Mouse (Mus musculus): ENCODE data around the gene S100a2.

The S100a2 gene

DNA sequence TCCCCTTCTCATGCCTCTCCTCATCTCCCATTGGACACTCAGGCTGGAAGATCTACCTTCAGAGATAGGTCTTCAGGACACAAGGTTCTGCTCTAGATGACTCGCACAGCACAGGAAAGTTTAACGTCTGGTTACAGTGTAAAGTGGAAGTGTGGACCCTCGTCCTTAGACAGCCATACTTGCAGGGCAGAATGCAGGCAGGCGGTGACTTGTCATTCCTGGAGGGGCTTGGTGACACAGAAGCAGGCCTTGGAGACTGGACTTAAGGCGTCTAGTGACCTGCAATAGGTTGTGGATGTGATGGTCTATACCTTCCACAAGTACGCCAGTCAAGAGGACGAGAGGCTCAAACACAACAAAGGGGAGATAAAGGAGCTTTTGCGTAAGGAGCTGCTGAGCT, at the start of gene S100a2:
TSS of gene S100a2 (plus strand) at position 301 of the 400 bp plus-strand sequence.
- DNase-seq (ENCODE audit: low spot score in 2 of 2), result no peak

DNA sequence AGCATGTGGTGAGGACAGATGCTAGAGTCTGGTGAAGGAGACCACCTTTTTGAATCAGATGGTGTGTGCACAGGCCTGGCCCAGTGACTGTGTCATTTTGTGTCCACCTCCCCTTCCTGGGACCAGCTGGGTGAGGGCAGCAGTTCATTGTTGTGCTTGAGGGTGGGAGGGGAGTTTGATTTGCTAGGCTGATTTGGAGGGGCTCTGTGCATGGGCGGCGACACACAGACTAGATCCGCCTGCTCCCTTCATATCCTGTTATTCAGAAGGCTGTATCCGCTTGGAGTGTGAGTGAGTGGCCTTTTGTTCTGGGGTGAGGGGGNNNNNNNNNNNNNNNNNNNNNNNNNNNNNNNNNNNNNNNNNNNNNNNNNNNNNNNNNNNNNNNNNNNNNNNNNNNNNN, 49.1 kb upstream of the S100a2 start:
- peak; percentile 22 to 47 for DNase-seq (ENCODE audit: low spot score in 2 of 2)

DNA sequence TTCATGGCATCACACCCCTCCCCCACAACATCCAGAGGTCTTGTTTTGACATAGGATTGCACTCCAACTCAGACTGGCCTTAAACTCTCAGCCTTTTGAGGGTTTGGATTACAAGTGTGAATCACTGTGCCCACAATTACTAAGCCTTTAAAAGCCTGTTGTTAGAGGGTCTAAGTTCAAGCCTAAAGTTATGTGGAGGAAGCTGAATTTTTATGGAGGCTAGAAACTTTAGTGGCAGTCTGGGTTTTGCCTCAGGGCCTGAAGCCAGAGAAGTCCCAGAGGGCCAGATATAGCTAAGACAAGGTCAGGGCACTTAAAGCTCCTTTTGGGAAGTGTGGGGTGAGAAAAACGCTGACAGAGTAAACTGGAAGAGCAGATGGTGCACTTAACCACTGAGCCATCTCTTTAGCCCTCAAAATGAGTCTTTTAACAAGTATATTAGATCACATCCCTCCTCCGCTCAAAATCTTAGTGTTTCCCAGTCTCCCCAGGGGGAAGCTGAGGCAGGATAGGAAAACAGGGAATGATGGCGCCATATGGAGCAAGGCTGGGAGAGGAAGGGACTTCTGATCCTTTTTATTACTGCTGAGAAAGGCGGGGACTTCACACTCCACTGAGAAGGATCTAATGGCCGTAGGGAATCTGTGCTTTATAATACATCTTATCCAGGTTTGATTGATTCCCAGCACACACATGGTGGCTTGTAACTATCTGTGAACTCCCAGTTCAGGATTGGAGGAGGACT, 40.2 kb upstream of the S100a2 start:
- no peak for DNase-seq (ENCODE audit: low spot score in 2 of 2)

DNA sequence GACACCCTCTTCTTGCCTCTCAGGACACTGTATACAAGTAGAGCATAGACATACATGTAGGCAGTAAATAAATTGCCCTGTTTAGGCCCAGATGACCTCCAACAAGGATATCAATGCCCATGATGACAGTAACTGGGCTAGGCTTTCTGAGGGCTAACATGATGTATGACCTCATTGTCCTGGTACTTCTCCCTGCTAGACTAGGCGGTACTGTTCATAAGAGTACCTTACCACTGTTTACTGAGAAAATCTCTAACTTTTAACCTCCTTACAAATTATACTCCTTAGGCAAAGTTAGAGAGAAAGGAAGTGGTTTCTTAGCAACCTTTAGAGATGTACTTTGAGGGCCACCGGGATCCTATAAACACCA, 39.6 kb upstream of the S100a2 start:
- no peak for DNase-seq (ENCODE audit: low spot score in 2 of 2)

DNA sequence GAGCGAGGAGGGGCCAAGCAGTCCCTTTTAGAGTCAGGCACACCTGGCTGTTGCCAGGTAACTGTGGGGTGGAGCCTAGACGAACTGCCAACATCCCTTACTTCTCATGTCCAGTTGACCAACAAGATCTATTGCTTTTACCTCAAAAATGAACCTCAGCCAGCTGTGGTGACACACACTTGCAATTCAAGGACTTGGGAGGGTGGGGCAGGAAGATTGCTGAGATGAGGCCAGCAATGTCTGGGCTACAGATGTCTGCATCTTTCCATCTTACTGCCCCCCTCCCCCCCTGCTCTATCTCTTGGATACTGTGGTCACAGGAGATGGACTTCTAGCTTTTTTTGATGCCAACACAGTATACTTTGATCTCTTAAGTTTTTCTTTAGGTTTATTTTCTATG, 37.8 kb upstream of the S100a2 start:
- no peak for DNase-seq (ENCODE audit: low spot score in 2 of 2)

DNA sequence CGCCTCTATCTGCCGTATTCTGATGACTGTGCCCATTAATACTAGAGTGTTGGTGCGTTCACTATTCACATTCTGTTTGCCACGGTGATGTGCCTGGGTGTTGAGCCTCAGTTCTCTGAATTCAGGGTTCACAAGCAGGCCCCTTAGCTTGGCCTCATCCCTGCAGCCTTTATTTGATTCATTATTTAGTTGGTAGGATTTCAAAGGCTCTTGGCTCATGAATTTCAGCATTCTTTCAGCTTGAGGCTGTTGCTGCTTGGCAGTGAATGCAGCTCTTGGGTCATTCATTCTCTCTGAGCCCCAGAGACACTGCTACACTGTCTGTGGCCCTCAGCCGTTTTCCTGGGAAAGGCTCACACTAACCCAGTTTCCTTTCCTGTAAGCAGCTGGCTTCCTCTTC, 34.1 kb upstream of the S100a2 start:
- DNase-seq (ENCODE audit: low spot score in 2 of 2), result peak; percentile 48 to 56

DNA sequence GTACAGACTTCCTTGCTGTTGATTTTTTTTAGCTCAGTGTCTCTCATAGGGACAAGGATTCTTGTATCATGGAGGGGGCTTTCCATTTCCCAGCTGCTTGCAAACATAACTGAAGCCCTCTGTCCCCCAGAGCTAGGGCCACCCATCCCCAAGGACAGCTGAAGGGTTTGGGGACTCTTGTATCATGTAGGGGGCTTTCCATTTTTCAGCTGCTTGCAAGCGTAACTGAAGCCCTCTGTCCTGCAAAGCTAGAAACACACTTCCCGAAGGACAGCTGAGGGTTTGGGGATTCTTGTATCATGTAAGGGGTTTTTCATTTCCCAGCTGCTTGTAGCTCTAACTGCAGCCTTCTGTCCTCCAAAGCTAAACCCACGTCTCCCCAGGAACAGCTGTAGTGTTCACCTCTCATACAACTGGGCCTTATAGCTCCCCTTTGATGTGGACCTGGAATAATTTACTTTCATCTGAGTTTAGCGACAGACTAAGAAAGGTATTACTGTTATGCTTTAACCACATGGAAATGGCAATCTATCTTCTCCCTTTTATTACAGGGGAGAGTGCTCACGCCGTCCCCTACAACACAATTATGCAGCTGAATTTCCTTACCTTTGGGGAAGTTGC, 29.9 kb upstream of the S100a2 start, which contains the start of gene S100a3:
TSS of gene S100a3 (plus strand) at position 571 of the 621 bp plus-strand sequence.
- no peak for DNase-seq (ENCODE audit: low spot score in 2 of 2)

DNA sequence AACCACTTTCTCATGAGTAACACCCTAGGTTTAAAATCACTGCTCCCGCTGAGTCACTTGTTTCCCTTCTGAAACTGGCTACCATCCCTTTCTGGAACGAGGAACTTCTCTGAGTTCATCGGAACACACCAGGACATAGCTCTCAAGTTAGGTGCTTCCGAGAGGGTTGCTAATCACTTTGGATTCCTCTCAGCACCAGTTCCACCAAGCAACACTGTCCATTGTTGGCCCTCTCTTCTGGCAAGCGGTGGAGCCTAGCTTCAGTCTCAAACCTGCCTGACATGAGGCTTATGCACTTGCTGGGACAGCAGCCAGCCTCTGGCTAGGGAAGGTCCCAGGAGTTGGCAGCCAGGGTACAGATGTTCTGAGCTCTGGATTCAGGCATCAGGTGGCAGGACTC, 15.4 kb upstream of the S100a2 start:
- DNase-seq (ENCODE audit: low spot score in 2 of 2), result no peak

DNA sequence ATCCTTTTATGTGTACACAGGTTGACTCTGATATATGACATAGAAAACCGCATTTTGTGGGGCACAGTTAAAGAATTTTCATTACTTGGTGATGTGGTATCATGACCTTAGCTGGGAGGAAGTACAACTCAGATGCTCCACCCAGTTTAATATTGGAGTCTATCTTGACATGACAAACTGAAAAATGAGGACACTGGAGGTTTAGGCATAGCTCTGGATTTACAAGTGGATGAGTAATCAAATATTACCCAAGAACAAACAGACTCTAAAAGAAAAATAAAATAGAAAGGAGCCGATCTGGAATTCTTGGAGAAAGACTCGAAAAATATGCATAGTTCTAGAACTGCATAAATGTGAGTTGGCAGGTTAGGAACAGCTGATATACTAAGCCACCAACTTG, 14.7 kb upstream of the S100a2 start:
- DNase-seq (ENCODE audit: low spot score in 2 of 2), result no peak

DNA sequence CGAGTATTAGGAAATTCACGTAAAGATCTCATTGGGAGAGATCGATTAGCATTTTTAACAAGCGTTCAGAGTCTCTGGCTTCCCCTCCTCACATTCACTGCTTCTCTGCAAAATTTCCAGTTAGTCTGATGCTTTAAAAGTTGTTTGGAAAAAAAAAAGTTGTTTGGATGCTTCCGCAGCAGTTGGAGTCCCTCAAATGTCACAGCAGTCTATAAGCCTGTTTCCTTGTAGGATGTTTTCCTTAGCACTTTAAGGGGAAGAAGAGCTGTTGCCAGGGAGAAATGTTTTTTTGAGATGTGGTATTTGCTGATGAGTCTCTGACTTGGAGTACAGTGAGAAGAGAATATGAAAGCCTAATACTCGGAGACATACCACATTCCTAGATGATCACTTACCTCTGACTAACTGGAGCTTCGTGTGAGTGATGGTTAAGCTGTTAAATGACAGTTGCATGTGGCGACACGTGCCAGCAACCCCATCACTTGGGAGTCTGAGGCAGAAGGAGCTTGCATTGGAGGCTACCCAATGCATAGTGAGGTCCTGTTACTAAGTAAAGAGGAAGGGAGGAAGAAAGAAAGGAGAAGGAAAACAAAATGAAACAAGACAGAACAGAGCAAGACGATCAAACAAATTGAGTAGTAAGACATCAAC, 13.6 kb upstream of the S100a2 start:
- no peak for DNase-seq (ENCODE audit: low spot score in 2 of 2)

DNA sequence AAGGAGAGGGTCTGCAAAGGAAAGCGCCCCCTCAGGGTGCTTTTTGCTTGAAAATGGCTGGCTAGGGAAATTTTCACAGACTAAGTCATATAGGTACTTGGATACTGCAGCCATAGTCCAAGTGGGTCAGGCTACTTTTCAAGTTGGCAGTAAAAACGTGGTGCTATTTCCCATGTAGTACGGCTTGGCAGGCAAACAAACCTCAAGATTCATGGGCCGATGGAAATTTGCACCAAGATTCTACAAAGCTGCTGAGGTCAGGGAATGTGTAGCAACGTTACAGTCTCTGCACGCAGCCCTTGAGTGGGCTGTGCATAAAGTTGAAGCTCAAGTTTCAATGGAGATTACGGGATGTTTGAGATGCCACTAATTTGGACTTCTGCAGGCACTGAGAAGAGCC, 10.6 kb upstream of the S100a2 start:
- no peak for DNase-seq (ENCODE audit: low spot score in 2 of 2)

DNA sequence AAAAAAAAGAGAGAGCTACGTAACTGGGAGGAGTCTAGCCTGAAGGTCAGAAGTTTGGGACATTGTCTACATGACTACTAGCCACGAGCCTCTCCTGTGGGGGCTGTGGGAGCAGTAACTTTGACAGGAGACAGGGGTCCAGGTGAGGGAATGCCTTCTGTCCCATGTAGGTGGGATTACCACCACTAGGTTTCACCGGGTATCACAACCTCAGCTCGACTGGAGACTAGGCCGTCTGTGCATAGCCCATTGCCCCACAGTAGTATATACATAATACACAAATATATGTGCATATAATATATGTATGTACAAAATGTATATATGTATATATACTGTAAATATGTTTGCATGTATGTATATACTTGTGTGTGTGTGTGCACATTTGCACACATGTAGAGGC, 8.9 kb upstream of the S100a2 start:
- DNase-seq (ENCODE audit: low spot score in 2 of 2), result no peak

DNA sequence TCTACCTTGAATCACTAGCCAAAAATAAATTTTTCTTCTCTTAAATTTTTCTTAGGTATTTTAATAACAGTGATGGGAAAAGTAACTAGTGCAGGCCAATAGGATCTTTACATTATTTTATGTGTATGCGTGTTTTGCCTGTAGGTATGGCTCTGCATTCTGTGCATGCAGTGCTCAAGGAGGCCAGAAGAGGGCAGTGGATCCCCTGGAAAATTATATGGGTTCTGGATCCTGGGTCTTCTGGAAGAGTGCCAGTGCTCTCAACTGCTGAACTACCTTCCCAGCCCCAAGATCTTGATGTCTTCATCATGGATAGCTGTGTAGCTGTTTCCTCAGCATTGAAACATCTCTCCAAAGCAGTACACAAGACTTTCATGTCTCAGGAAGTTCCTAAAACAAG, 7.9 kb upstream of the S100a2 start:
- DNase-seq (ENCODE audit: low spot score in 2 of 2), result no peak

DNA sequence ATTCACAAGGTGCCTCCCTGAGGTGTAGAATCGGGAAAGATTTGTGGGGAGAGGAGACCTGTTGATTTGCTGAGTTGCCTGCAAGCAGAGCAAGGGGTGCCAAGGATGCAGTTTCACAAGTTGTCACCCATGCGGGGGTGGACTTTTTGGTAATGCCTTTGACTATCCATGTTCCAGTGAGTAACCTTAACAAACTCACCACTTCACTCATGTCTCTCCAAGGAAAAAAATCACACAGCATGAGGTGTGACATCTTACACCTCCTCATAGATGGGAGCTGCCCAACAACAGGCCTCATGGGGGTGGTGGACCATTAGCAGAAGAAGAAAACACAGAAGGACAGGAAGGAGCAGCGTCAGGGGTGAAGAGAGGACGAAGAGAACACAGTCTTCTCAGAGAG, 7.5 kb upstream of the S100a2 start:
- no peak for DNase-seq (ENCODE audit: low spot score in 2 of 2)

DNA sequence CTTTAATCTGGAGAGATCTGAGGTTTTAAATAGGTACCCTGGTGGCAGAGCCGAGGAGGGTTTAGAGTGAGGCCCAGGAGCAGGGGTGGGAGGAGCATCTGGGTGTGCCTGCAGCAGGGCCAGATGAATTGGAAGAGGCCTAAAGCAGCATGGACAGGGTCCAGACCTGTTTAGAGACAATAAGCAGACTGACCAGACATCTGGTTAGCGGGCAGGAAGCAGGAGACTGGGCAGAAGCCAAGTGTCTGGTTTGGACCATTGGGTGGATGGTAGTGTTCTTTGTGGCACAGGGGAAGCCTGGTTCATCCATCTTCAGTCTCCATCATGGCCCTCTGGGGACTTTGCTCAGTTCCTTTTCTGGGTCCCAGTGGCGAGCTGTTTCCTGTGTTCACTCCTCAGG, 6.2 kb upstream of the S100a2 start:
- no peak for DNase-seq (ENCODE audit: low spot score in 2 of 2)

DNA sequence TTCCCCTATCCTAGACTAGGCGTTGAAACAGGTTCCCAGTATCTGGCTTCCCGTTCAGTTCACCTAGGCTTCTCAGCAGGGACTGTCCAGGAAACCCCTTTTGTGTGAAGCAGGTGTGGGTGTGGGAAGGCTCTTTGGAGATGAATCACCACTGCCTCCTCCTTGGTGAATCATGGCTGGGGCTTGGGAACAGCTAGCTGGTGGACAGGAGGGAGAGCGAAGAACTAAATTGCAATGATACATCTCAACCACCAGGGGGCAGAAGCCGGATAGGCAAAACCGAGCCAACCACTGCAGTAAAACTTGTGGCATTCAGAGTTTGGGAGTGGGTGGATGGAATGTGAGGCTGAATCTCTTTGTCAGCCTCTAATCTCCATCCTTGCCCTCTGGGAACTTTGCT, 4.5 kb upstream of the S100a2 start:
- peak; percentile 61 to 79 for DNase-seq (ENCODE audit: low spot score in 2 of 2)

DNA sequence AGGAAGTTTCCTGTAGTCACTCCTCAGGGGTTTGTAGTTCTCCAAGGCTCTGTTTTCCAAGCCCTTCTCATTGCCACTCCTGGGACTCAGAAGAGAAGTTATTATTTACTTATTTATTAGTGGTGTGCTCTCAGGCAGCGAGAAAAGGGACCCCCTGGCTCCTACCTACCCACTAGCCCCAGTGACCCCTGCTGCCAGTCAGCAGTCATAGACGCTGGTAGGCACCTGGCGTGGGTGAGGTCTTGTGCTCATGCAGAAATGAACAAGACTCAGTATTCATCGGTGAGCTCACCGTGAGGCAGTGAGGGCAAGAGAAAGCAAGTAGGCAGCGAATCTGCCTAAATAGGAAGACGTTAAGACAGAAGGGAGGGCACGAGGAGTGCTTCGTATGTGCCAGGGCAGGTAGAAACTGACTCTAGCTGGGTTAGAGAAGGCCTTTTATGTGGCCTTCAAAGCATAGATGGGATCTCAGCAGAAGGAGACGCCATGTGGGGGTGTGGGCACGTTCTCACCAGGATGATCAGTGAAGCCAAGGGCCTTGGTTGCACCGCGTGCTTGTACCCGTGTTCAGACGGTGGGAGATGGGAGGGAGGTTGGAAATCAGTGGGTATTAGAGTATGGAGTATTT, 3.9 kb upstream of the S100a2 start:
- DNase-seq (ENCODE audit: low spot score in 2 of 2), result no peak

DNA sequence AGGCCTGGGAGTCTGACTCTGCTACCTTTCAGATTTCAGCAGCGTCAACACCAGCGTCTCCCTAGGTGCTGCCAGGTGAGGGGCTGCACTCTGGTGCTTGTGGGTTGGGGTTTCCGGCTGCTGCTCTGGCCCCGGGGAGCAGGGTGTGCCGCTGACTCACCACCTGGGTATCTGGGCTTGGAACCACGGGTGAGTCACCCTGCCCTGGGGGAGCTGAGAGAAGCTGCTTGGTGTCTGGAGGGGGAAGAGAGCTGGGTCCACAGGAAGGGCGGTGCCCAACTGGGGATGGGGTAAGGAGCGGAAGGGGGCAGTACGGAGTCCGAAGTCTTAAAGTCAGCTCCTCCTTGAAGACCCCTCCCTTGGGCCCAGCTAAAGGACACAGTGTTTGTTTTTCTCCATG, 3.1 kb upstream of the S100a2 start:
- no peak for DNase-seq (ENCODE audit: low spot score in 2 of 2)

DNA sequence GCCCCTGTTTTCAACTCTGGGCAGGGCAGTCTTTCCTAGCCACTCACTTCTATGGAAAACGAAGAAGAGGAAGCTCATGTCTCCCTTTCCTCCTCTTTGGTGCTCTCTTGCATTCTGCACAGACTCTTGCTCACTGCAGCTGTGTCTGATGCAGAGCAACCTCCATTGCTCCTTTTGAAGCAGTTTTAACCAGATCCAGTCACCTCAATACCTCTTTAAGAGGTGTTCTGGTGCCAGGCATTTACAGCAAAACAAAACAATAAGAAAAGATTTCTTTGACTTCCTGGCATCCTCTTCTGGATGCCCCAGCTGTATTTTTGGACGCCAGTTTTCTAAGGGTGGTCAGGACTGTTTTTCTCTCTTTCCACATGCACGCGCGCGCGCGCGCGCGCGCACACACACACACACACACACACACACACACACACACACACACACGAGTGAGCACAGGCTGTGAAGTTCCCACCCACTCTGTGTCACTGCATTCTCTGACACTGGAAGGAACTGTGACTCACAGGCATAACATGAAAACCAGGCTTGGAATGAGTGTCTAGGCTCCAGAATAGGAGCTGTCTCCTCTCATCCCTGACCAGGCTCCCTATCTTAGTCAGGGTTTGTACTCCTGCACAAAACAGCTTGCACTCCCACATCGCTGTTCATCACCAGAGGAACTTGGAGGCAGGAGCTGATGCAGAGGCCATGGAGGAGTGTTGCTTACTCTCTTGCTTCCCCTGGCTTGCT, 2.5 kb upstream of the S100a2 start:
- DNase-seq (ENCODE audit: low spot score in 2 of 2), result peak; percentile 66 to 79

DNA sequence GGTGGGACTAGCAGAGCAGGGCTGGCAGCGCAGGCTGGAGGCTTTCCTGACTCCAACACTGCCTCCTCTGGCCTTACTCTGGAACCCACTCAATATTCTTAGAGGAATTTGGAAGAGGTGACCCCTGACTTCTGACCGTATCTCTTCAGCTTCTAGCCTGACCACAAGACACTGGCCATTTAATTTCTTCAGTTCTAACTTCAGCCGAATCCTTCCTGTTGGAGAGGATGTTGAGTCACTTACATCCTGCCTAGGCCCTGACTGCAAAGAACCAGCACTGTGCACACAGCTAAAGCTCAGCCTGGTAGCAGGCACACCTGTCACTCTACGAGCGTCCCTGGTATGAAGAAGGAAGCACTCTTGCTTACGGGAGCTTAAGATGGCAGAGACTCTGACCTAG, 657 bp upstream of the S100a2 start:
- no peak for DNase-seq (ENCODE audit: low spot score in 2 of 2)

DNA sequence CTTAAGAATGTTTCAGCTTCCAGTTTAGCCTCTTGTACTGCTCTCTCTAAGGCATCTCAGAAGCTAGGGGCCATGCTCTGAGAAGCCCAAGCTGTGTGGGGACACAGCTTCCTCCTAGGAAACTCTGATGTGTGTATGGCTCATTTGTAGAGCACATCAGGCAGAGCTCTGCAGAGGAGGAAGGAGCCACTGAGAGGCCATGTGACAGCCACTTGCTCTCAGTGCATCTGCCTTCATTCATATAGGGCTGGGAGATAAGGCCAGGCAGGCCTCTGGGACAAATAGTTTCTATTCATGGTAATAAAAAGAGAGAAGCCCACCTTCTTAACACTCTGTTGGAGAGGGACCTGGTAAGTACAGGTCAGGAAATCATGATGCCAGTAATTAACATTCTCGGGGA, 4.4 kb downstream of the S100a2 start:
- no peak for DNase-seq (ENCODE audit: low spot score in 2 of 2)

DNA sequence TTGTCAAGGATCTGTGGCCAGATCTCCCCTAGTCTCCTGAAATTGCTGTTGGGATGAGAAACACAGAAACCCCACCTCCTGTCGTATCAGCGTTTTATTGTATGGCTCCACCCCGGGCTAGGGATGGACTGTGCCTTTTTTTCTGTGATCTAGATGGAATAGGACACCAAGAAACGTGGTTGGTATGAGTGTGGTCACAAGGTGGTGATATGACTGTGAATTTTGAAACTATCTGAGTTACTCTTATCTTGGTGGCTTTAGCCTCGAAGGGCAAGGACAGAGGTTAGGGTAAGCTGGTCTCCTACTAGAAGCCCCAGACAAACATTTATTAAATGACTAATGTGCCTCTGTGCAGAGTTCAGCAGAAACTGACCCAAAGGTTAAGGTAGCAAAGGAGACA, 5.5 kb downstream of the S100a2 start:
- no peak for DNase-seq (ENCODE audit: low spot score in 2 of 2)
